Mouse (Mus musculus) myocyte (in vitro differentiated cells): ENCODE results near the gene Hectd4. TPM values are rescaled to one million over a fixed set of nuclear protein-coding genes. Genes with fewer than 3 reads are reported as not detected.

Source experiments
- H3K27me3 ChIP-seq: one replicate; pipeline ENCODE4 v1.6.1; 2011; ENCODE audit not compliant: control insufficient read depth, insufficient read depth, insufficient read length
- H3K36me3 ChIP-seq: one replicate; pipeline ENCODE4 v1.6.1; 2011; ENCODE audit not compliant: control insufficient read depth, insufficient read depth
- H3K4me2 ChIP-seq: one replicate; pipeline ENCODE4 v1.6.1; 2011; ENCODE audit warnings: low read depth, control low read depth
- H3K4me3 ChIP-seq: one replicate; pipeline ENCODE4 v1.5.1; 2011; ENCODE audit warnings: mild to moderate bottlenecking, control low read depth, moderate library complexity
- H3K79me2 ChIP-seq: one replicate; pipeline ENCODE4 v1.6.1; 2011; ENCODE audit not compliant: control insufficient read depth, insufficient read depth
- H3ac ChIP-seq: one replicate; pipeline ENCODE4 v1.6.1; 2011; ENCODE audit not compliant: control insufficient read depth, insufficient read length
- CEBPB ChIP-seq: IDR thresholded peaks from 2 replicates; pipeline ENCODE4 v1.6.1; 2011; ENCODE audit warnings: mild to moderate bottlenecking, moderate library complexity; ENCODE audit not compliant: poor library complexity, insufficient read depth, severe bottlenecking
- E2F4 ChIP-seq: IDR thresholded peaks from one replicate; pipeline ENCODE4 v1.6.1; 2011; ENCODE audit warnings: mild to moderate bottlenecking, control low read depth, moderate library complexity; ENCODE audit not compliant: insufficient read depth
- MAX ChIP-seq: IDR thresholded peaks from one replicate; pipeline ENCODE4 v1.6.1; 2011; ENCODE audit warnings: low read depth, mild to moderate bottlenecking, control low read depth
- MYOD1 ChIP-seq, 3 experiments: IDR thresholded peaks; one replicate each; pipeline ENCODE4 v1.6.1; 2011; ENCODE audit warnings: control low read depth in 2 of 3, low read depth in 2 of 3, mild to moderate bottlenecking in 2 of 3, moderate library complexity in 1 of 3; ENCODE audit not compliant: insufficient read length in 2 of 3, control insufficient read depth in 1 of 3
- MYOG ChIP-seq, 3 experiments: IDR thresholded peaks; one replicate each; pipeline ENCODE4 v1.6.1; 2011; ENCODE audit warnings: control low read depth in 2 of 3, low read depth in 2 of 3, mild to moderate bottlenecking in 2 of 3; ENCODE audit not compliant: insufficient read length in 2 of 3, control insufficient read depth in 1 of 3, insufficient read depth in 1 of 3
- POLR2A ChIP-seq: IDR thresholded peaks from one replicate; pipeline ENCODE4 v1.6.1; 2011; ENCODE audit warnings: low read depth, mild to moderate bottlenecking, control low read depth, moderate library complexity; ENCODE audit not compliant: insufficient read length
- POLR2AphosphoS2 ChIP-seq: IDR thresholded peaks from one replicate; pipeline ENCODE4 v1.6.1; 2011; ENCODE audit warnings: low read depth, control low read depth; ENCODE audit not compliant: insufficient read length
- REST ChIP-seq: IDR thresholded peaks from one replicate; pipeline ENCODE4 v1.6.1; 2011; ENCODE audit warnings: mild to moderate bottlenecking, control low read depth, moderate library complexity; ENCODE audit not compliant: insufficient read depth, insufficient read length
- SRF ChIP-seq: IDR thresholded peaks from one replicate; pipeline ENCODE4 v1.6.1; 2011; ENCODE audit warnings: low read depth; ENCODE audit not compliant: control insufficient read depth, insufficient read length
- TCF12 ChIP-seq: IDR thresholded peaks from one replicate; pipeline ENCODE4 v1.6.1; 2011; ENCODE audit warnings: mild to moderate bottlenecking, control low read depth; ENCODE audit not compliant: poor library complexity, insufficient read depth, severe bottlenecking
- TCF3 ChIP-seq: IDR thresholded peaks from one replicate; pipeline ENCODE4 v1.6.1; 2011; ENCODE audit warnings: low read depth, control low read depth; ENCODE audit not compliant: insufficient read length
- USF1 ChIP-seq: IDR thresholded peaks from one replicate; pipeline ENCODE4 v1.6.1; 2011; ENCODE audit warnings: low read depth, mild to moderate bottlenecking, control low read depth, moderate library complexity
- polyA plus RNA-seq: library from polyadenylated mRNA; unstranded; fragments of >200 nt; fragmentation: generic; extraction: Trizol; gene quantifications from one replicate; pipeline ENCODE4 v1.2.1, GENCODE M21; 2012; ENCODE audit warnings: missing spikeins

The Hectd4 gene
- polyA plus RNA-seq, 1 experiment: 6.6 TPM

DNA sequence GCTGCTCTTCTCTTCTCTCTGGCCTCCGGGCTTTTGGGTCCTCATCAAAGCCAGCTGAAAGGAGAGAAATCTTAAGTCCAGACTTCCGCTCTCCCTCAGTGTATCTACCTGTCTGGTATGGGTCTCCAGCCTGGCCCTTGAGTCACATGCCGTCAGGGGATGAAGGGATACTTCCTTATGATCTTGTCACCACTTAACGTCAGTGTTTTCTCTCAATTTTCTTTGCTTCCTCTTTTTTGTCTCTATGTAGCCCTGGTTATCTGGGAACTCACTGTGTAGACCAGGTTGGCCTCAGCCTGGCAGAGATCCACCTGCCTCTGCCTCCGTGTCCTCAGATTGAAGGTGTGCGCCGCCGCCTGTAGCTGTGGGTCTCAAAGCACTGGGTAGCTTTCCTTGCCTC lies 124.0 kb downstream of the Hectd4 start:
- H3K27me3 ChIP-seq: no peaks in the 10 kb centered on the region
- H3K36me3 ChIP-seq: peaks cover 3% of the 10 kb centered on the region
- H3ac ChIP-seq: no peak overlapping the region
- no peak overlapping the region for H3K4me2 ChIP-seq
- H3K79me2 ChIP-seq: no peaks in the 10 kb centered on the region
- no peak overlapping the region for H3K4me3 ChIP-seq
- TF ChIP-seq TCF3 (no peak), TCF12 (no peak), E2F4 (no peak), USF1 (no peak), POLR2A (no peak), MAX (no peak), MYOG (IDR thresholded peaks at IDR 0.05; ENCODE audit: control insufficient read depth in 1 of 3, insufficient read depth in 1 of 3, insufficient read length in 2 of 3, low read depth in 2 of 3) (no peak), POLR2AphosphoS2 (no peak), CEBPB (no peak), SRF (no peak), REST (no peak), MYOD1 (IDR thresholded peaks at IDR 0.05; ENCODE audit: control insufficient read depth in 1 of 3, insufficient read length in 2 of 3, low read depth in 2 of 3) (no peak)

DNA sequence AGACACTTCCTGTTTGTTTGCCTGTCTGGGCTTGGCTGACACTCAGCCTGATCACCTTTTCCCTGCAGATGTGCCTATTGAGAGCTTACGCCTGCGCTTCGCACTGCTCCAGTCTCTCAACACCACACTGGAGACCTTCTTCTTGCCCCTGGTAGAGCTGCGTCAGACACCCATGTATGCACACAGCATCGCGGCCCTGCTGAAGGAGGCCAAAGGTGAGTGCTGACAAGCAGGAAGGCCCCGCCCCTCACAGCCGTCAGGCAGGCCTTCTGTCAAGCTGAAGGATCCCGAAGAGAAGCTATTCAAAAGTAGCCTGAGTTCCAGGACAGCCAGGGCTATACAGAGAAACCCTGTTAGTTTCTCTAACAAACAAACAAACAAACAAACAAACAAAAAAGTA lies 139.2 kb downstream of the Hectd4 start:
- no peaks in the 10 kb centered on the region for H3K27me3 ChIP-seq
- H3K4me2 ChIP-seq: no peak overlapping the region
- TF ChIP-seq POLR2A (no peak), REST (no peak), MAX (no peak), TCF12 (no peak), USF1 (no peak), SRF (no peak), E2F4 (no peak), TCF3 (no peak)
- no peak overlapping the region for H3K4me3 ChIP-seq
- no peaks in the 10 kb centered on the region for H3K79me2 ChIP-seq
- peaks cover 12% of the 10 kb centered on the region for H3K36me3 ChIP-seq
- no peak overlapping the region for H3ac ChIP-seq

DNA sequence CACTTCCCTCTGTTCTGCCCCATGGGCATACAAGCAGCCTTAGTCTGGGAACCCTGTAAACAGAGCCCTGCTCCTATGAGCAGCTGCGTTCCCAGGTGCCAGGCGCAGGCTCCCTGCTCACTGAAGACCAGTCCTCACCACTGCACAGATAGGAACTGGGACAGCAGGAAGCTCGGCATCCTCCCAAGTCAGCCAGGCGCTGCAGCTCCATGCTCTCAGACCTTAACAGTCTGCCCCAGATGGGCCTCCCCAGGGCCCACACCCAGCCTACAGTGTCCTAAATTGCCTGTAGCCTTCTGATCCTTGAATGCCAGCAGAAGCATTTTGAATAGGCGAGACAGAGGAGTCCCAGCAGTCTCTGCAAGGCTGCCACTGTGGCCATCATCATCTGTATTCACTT lies 141.7 kb downstream of the Hectd4 start:
- H3K27me3 ChIP-seq: no peaks in the 10 kb centered on the region
- no peak overlapping the region for H3ac ChIP-seq
- peaks cover 12% of the 10 kb centered on the region for H3K36me3 ChIP-seq
- H3K4me2 ChIP-seq: no peak overlapping the region
- no peak overlapping the region for H3K4me3 ChIP-seq
- no peaks in the 10 kb centered on the region for H3K79me2 ChIP-seq
- TF ChIP-seq E2F4 (no peak), TCF12 (no peak), USF1 (no peak), SRF (no peak), TCF3 (no peak), MYOD1 (IDR thresholded peaks at IDR 0.05; ENCODE audit: control insufficient read depth in 1 of 3, insufficient read length in 2 of 3, low read depth in 2 of 3) (no peak), CEBPB (no peak), POLR2AphosphoS2 (no peak), POLR2A (no peak), MAX (no peak), REST (no peak), MYOG (IDR thresholded peaks at IDR 0.05; ENCODE audit: control insufficient read depth in 1 of 3, insufficient read depth in 1 of 3, insufficient read length in 2 of 3, low read depth in 2 of 3) (no peak)

DNA sequence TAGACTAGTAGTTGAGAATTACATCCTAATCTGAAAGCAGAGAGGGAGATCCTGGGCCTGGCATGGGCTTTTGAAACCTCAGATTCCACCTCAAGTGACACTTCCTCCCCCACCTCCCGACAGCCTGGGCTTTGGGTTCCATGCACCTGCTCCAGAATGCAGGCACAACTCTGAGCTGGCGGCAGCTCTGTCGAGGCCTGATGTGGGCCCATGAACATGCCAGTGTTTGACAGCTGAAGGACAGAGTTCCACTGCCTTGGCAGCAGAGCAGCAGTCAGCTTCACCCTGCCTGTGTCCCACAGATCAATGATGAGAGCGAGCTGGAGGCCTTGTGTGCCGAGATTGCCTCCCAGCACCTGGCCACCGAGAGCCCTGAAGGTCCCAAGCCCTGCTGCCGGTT lies 143.4 kb downstream of the Hectd4 start:
- Histone ChIP-seq H3K4me2 (no peak overlapping the region), H3K36me3 (peaks cover 7% of the 10 kb centered on the region), H3ac (no peak overlapping the region), H3K27me3 (no peaks in the 10 kb centered on the region), H3K79me2 (no peaks in the 10 kb centered on the region), H3K4me3 (no peak overlapping the region)
- TF ChIP-seq MYOD1 (IDR thresholded peaks at IDR 0.05; ENCODE audit: control insufficient read depth in 1 of 3, insufficient read length in 2 of 3, low read depth in 2 of 3): peak in 2 of 3 experiments; percentile 1 to 25
- no peak for TF ChIP-seq MAX

DNA sequence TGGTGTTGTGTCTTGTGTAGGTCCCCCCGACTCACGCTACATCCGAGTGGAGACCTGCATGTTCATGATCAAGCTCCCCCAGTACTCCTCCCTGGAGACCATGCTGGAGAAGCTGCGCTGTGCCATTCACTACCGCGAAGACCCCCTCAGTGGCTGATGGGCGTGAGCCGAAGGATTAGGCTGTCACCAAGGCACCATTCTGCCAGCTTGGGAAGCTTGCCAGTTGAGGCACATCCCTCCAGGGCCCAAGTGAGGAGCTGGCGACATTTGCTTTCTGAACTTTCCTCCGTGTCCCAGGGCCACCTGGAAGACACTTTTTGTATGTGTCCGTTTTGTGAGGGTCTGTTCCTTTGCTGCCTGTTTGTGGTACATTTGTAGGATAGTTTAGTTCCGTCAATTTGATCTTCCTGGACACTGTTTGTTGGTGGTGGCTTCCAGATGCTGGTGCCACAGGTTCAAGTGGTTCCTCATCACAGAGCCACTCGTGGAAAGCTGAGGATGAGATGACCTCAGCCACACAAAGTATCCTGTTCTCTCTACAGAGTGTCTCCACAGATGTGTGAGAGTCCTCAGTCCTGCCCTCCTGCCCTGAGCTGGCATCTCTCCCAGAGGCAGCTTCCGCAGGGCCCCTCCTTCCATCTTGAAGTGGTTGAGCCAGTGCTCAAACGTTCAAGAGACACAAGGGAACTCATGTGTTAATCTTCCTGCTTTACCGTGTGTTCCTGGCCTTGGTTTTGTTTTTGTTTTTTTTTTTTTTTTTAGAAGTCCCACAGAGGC lies 146.6 kb downstream of the Hectd4 start:
- TF ChIP-seq CEBPB (no peak), TCF3 (no peak), MYOD1 (IDR thresholded peaks at IDR 0.05; ENCODE audit: control insufficient read depth in 1 of 3, insufficient read length in 2 of 3, low read depth in 2 of 3) (no peak), TCF12 (no peak), E2F4 (no peak), POLR2A (no peak), SRF (no peak), USF1 (no peak), MAX (no peak)
- no peaks in the 10 kb centered on the region for H3K36me3 ChIP-seq
- H3K4me3 ChIP-seq: no peak overlapping the region
- no peak overlapping the region for H3ac ChIP-seq
- no peaks in the 10 kb centered on the region for H3K79me2 ChIP-seq
- no peaks in the 10 kb centered on the region for H3K27me3 ChIP-seq
- H3K4me2 ChIP-seq: no peak overlapping the region
